Mouse (Mus musculus) CD8-positive naive resting alpha-beta T cell, adult 2 months (primary cell): Measurements from ENCODE around the gene Vmn1r87.
"Not testable (repeated sequence)": the region's sequence is repeated elsewhere in the genome, so short reads cannot be mapped to it uniquely, and the experiment has no call there.

ENCODE experiments used
- DNase-seq, 2 experiments: peaks; one replicate each; pipeline ENCODE4 v3.0.0; 2022; ENCODE audit warnings: low read depth in 2 of 2, low spot score in 2 of 2

Gene Vmn1r87

GRCm38 (mm10) chr7:13140057-13140456, at the start of gene Vmn1r87:
Gene Vmn1r87 (minus strand): TSS chr7:13140157.
- DNase-seq = no peak

GRCm38 (mm10) chr7:13159268-13159667, 19.3 kb upstream of the Vmn1r87 start, which contains the start of gene Vmn1r88:
Gene Vmn1r88 (plus strand): TSS chr7:13159568.
- DNase-seq = no peak

GRCm38 (mm10) chr7:13137340-13137739, 2.6 kb downstream of the Vmn1r87 start:
- DNase-seq = no peak

- no peak for DNase-seq
Observed at GRCm38 (mm10) chr7:13131856-13132255, 8.1 kb downstream of the Vmn1r87 start.

- not testable (repeated sequence) for DNase-seq
Observed at GRCm38 (mm10) chr7:13123554-13124153, 16.3 kb downstream of the Vmn1r87 start.

DNA sequence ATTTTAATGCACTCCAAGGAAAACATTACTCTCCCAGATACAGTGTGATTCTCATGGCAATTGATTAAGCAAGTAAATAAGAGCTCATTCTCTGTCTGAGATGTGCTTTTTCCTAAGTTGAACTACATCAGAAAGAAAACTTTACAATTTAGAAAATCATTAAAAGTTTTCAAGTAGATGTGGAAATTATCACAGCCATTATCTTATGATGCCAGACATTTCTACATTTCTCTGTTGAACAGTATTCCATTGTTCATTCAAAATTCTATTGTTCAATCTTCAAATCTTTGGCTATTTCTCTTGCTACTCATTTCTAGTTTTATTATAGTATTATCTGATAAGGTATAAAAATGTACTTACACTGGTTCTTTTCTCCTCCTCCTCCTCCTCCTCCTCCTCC, 20.1 kb downstream of the Vmn1r87 start, which contains the start of gene Vmn1r86:
Gene Vmn1r86, minus strand, starts transcription at position 101 of the 400 bp plus-strand sequence.
- no peak for DNase-seq

DNA sequence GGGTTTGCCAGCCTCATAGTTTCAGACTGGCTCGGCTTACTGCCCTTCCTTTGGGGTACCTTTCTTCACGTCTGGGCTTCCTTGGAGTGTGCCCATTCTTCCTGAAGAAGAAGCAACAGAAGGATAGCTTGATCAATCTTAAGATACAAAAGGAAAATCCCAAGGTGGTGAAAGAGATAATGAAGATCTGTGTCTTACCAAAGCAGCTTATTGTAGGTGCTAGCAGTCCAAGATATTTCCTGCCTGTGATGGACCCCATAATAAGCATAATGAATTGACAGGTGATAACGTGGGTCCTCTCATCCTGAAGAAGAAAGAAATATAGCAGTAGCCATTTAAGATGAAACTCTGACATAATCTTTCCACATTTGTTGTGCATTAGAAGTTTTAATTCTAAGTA, 44.9 kb downstream of the Vmn1r87 start, which contains the start of gene Vmn1r85:
Gene Vmn1r85, minus strand, starts transcription at position 101 of the 400 bp plus-strand sequence.
- DNase-seq = no peak
